Mouse (Mus musculus) thymus, adult 2 months (tissue): ENCODE results near the gene Fxyd4. TPM values are rescaled to one million over a fixed set of nuclear protein-coding genes. Genes with fewer than 3 reads are reported as not detected.

ENCODE experiments used
- DNase-seq: peaks from one replicate; pipeline ENCODE4 v3.0.0; 2021
- H3K27ac ChIP-seq: fragments of 200-500 bp; 2 replicates; pipeline ENCODE4 v1.5.1; 2012; ENCODE audit warnings: low read length, control low read depth; ENCODE audit not compliant: control insufficient read depth, insufficient read depth
- H3K27me3 ChIP-seq: fragments of 200-500 bp; 2 replicates; pipeline ENCODE4 v1.6.1; 2012; ENCODE audit warnings: mild to moderate bottlenecking, low read length, moderate library complexity, mixed read lengths; ENCODE audit not compliant: control insufficient read depth, insufficient read depth
- H3K36me3 ChIP-seq: fragments of 200-500 bp; 2 replicates; pipeline ENCODE4 v1.6.1; 2012; ENCODE audit warnings: mild to moderate bottlenecking, low read length, moderate library complexity; ENCODE audit not compliant: control insufficient read depth, insufficient read depth
- H3K4me1 ChIP-seq: fragments of 200-500 bp; replicated peaks from 2 replicates; pipeline ENCODE4 v1.6.1; 2012; ENCODE audit warnings: low read length; ENCODE audit not compliant: control insufficient read depth, insufficient read depth
- H3K4me3 ChIP-seq: fragments of 200-500 bp; 2 replicates; pipeline ENCODE4 v1.5.1; 2012; ENCODE audit warnings: mild to moderate bottlenecking, low read length, control low read depth, moderate library complexity; ENCODE audit not compliant: control insufficient read depth, insufficient read depth
- CTCF ChIP-seq: fragments of 200-500 bp; IDR thresholded peaks from 2 replicates; pipeline ENCODE4 v1.5.1; 2012; ENCODE audit warnings: mild to moderate bottlenecking, control low read depth, low read length, moderate library complexity, borderline replicate concordance; ENCODE audit not compliant: control insufficient read depth, poor library complexity, insufficient read depth; ENCODE audit errors: extremely low read depth
- POLR2A ChIP-seq: fragments of 200-500 bp; IDR thresholded peaks from 2 replicates; pipeline ENCODE4 v1.6.1; 2012; ENCODE audit warnings: mild to moderate bottlenecking, low read length, control low read depth, moderate library complexity; ENCODE audit not compliant: control insufficient read depth, poor library complexity, insufficient read depth; ENCODE audit errors: extremely low read depth
- WGBS: fragments of 180-500 bp; shearing (Covaris S2); methylation state at CpG from one replicate; pipeline ENCODE4 v1.1.7; 2018; 5-methylcytosine and 5-hydroxymethylcytosine counted together
- polyA plus RNA-seq: library from polyadenylated mRNA; depleted of rRNA; stranded (reverse); fragments of >200 nt; gene quantifications from 2 replicates; pipeline ENCODE4 v1.2.3, GENCODE M21; 2012

Fxyd4 gene
- polyA plus RNA-seq, 1 experiment = 0.77 TPM

GRCm38 (mm10) chr6:117928746-117929145, 8.7 kb downstream of the Fxyd4 start:
- no peak for TF ChIP-seq POLR2A
- no peak for TF ChIP-seq CTCF
- no peak for DNase-seq
- H3K27ac ChIP-seq = no peak overlapping the region
- no peaks in the 10 kb centered on the region for H3K4me1 ChIP-seq
- WGBS = 94% methylated on average over 5 of the region's 5 CpGs
- H3K27me3 ChIP-seq = no peaks in the 10 kb centered on the region
- peaks cover 27% of the 10 kb centered on the region for H3K36me3 ChIP-seq
- no peak overlapping the region for H3K4me3 ChIP-seq

- Histone ChIP-seq H3K4me3 (no peak overlapping the region), H3K27ac (no peak overlapping the region), H3K36me3 (peaks cover 33% of the 10 kb centered on the region), H3K4me1 (no peaks in the 10 kb centered on the region), H3K27me3 (no peaks in the 10 kb centered on the region)
- TF ChIP-seq CTCF = no peak
- no peak for TF ChIP-seq POLR2A
- WGBS = 92% methylated on average over 7 of the region's 7 CpGs
- no peak for DNase-seq
These were observed 9.5 kb downstream of the Fxyd4 start for GRCm38 (mm10) chr6:117927955-117928354.

DNA sequence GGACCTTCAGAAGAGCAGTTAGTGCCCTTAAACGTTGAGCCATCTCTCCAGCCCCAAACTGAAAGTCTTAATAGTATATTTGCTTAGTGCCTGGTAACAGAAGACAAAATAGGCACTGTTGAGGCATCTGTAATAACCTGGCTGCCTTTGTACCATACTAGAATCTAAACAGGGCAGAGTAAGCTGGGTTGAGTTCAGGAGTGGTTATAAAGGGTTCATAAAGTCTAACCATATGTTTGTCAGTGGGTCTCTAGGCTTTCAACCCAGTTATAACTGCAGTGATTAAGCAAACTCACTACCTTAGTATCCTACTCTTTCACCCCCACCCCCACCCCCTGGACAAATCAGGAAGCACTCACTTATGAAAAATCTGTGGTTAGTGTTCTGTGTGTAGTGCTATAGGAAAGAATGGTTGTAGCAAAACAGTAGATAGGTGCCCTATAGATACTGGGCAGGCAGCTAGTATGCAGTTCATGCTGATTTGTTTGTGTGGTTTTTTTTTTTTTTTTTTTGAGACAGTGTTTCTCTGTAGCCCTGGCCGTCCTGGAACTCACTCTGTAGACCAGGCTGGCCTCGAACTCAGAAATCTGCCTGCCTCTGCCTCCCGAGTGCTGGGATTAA, 10.5 kb downstream of the Fxyd4 start:
- no peak for DNase-seq
- TF ChIP-seq CTCF (no peak), POLR2A (no peak)
- Histone ChIP-seq H3K27ac (no peak overlapping the region), H3K36me3 (peaks cover 42% of the 10 kb centered on the region), H3K27me3 (no peaks in the 10 kb centered on the region), H3K4me1 (no peaks in the 10 kb centered on the region), H3K4me3 (no peak overlapping the region)
- WGBS = 76% methylated on average over 4 of the region's 4 CpGs

- no peaks in the 10 kb centered on the region for H3K27me3 ChIP-seq
- no peak overlapping the region for H3K27ac ChIP-seq
- WGBS = 92% methylated on average over 3 of the region's 3 CpGs
- no peak for TF ChIP-seq CTCF
- no peak for TF ChIP-seq POLR2A
- no peak overlapping the region for H3K4me3 ChIP-seq
- DNase-seq = no peak
- H3K36me3 ChIP-seq = peaks cover 66% of the 10 kb centered on the region
- no peaks in the 10 kb centered on the region for H3K4me1 ChIP-seq
These were observed 15.5 kb downstream of the Fxyd4 start for GRCm38 (mm10) chr6:117922041-117922440.

- Histone ChIP-seq H3K4me3 (no peak overlapping the region), H3K36me3 (peaks cover 55% of the 10 kb centered on the region), H3K27ac (no peak overlapping the region), H3K27me3 (no peaks in the 10 kb centered on the region), H3K4me1 (peaks cover 4% of the 10 kb centered on the region)
- TF ChIP-seq POLR2A (no peak), CTCF (no peak)
- no peak for DNase-seq
- 36% methylated on average over 3 of the region's 3 CpGs for WGBS
These were observed 16.5 kb downstream of the Fxyd4 start for GRCm38 (mm10) chr6:117920659-117921640.

DNA sequence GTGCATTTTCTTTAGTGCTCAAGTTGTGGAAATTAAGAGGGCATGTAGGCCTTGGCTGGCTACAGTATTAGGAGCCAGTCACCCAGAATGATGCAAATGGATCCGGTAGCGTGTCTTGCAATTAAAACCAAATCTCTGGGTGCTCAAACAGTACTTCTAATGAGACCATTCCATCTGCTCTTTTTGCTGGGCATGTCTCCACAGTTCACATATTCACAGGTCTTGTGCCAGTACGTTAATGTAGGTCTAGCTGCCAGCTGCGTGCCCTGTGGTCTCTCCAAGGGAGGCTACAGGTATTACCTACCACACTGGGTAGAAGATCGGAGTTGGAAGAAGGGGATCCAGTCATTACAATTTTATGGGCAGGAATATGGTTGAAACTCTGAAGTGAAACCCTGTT, 19.4 kb downstream of the Fxyd4 start:
- 3% methylated on average over 5 of the region's 5 CpGs for WGBS
- Histone ChIP-seq H3K36me3 (peaks cover 44% of the 10 kb centered on the region), H3K27me3 (no peaks in the 10 kb centered on the region), H3K4me1 (peaks cover 5% of the 10 kb centered on the region), H3K27ac (peak overlapping the region; percentile 90), H3K4me3 (peak overlapping the region; percentile 71; the same call in 1 of the 2 replicates)
- TF ChIP-seq POLR2A (no peak), CTCF (no peak)
- DNase-seq = no peak
